In genomic region chr12:69653973-69654372, GRCm38 (mm10) we compare ENCODE assay signal across 8 mouse cellular contexts. TPM values are rescaled to one million over a fixed set of nuclear protein-coding genes. Genes with fewer than 3 reads are reported as not detected.
DNase-seq lines count a peak whose midpoint lies in the region; ATAC-seq lines count a peak whose summit lies in the region.
"Not testable (repeated sequence)": the region's sequence is repeated elsewhere in the genome, so short reads cannot be mapped to it uniquely, and the experiment has no call there.

No protein-coding gene starts in this region.

- ATAC-seq in cerebellum, adult (ENCODE audit: insufficient number of reproducible peaks, low FRiP score, low TSS enrichment), result peak; percentile 99
- ATAC-seq in forebrain, embryonic 11.5 days (replicated peaks; ENCODE audit: low FRiP score), result peak; percentile 84
- peak; percentile 63 for ATAC-seq in heart, embryonic 16.5 days (replicated peaks; ENCODE audit: extremely low read depth, insufficient read depth, low FRiP score)
- ATAC-seq in kidney, embryonic 14.5 days (ENCODE audit: low FRiP score, low TSS enrichment), result peak; percentile 71
- peak; percentile 64; the same call in 1 of the 2 replicates for ATAC-seq in liver, embryonic 16.5 days (ENCODE audit: low read depth)
- peak; percentile 91 for ATAC-seq in midbrain, embryonic 16.5 days
- ATAC-seq in stomach, embryonic 14.5 days (ENCODE audit: insufficient number of reproducible peaks, insufficient read depth, low FRiP score, low read depth), result peak; percentile 84

- not testable (repeated sequence) for H3K27ac ChIP-seq in forebrain, embryonic 11.5 days (ENCODE audit: low read depth, low read length); heart, embryonic 16.5 days (ENCODE audit: low read length); kidney, embryonic 14.5 days (ENCODE audit: low read depth, low read length); liver, embryonic 16.5 days (ENCODE audit: low read length); midbrain, embryonic 16.5 days (ENCODE audit: low read length); stomach, embryonic 14.5 days (ENCODE audit: low read length)

- H3K4me1 ChIP-seq in forebrain, embryonic 11.5 days (replicated peaks; ENCODE audit: control insufficient read depth, insufficient read depth, low read length); heart, embryonic 16.5 days (ENCODE audit: control insufficient read depth, insufficient read depth, low read length); kidney, embryonic 14.5 days (ENCODE audit: control insufficient read depth, insufficient read depth, low read length); liver, embryonic 16.5 days (ENCODE audit: control insufficient read depth, low read depth, low read length); midbrain, embryonic 16.5 days (ENCODE audit: control insufficient read depth, insufficient read depth, low read length); stomach, embryonic 14.5 days (ENCODE audit: control insufficient read depth, insufficient read depth, low read length): not testable (repeated sequence)

- H3K4me2 ChIP-seq in forebrain, embryonic 11.5 days (ENCODE audit: low read depth, low read length, severe bottlenecking); heart, embryonic 16.5 days (ENCODE audit: low read depth, low read length); kidney, embryonic 14.5 days (replicated peaks; ENCODE audit: low read depth, low read length); liver, embryonic 16.5 days (ENCODE audit: low read depth, low read length); midbrain, embryonic 16.5 days (ENCODE audit: low read length); stomach, embryonic 14.5 days (replicated peaks; ENCODE audit: low read depth, low read length): not testable (repeated sequence)

- not testable (repeated sequence) for H3K27me3 ChIP-seq in forebrain, embryonic 11.5 days (ENCODE audit: control insufficient read depth, insufficient read depth, low read length); heart, embryonic 16.5 days (ENCODE audit: control insufficient read depth, insufficient read depth, low read length); kidney, embryonic 14.5 days (ENCODE audit: control insufficient read depth, insufficient read depth, low read length); liver, embryonic 16.5 days (ENCODE audit: control insufficient read depth, insufficient read depth, low read depth, low read length); midbrain, embryonic 16.5 days (ENCODE audit: control insufficient read depth, insufficient read depth, low read depth, low read length); stomach, embryonic 14.5 days (ENCODE audit: control insufficient read depth, insufficient read depth, low read length)

- H3K9ac ChIP-seq in forebrain, embryonic 11.5 days (ENCODE audit: low read length); heart, embryonic 16.5 days (ENCODE audit: low read length); kidney, embryonic 14.5 days (ENCODE audit: low read depth, low read length); liver, embryonic 16.5 days (ENCODE audit: low read depth, low read length); midbrain, embryonic 16.5 days (ENCODE audit: low read depth, low read length); stomach, embryonic 14.5 days (replicated peaks; ENCODE audit: low read depth, low read length): not testable (repeated sequence)

- H3K9me3 ChIP-seq in forebrain, embryonic 11.5 days (ENCODE audit: control insufficient read depth, low read length); heart, embryonic 16.5 days (replicated peaks; ENCODE audit: control insufficient read depth, low read length); kidney, embryonic 14.5 days (ENCODE audit: control insufficient read depth, low read length); liver, embryonic 16.5 days (replicated peaks; ENCODE audit: control insufficient read depth, low read length); midbrain, embryonic 16.5 days (replicated peaks; ENCODE audit: control insufficient read depth, low read length, poor library complexity, severe bottlenecking); stomach, embryonic 14.5 days (ENCODE audit: control insufficient read depth, low read depth, low read length): not testable (repeated sequence)

- DNase-seq in CD4-positive, CD25-positive, alpha-beta regulatory T cell, adult 2 months (ENCODE audit: low read depth, low spot score), result peak; percentile 43
- peak; percentile 53 for DNase-seq in forebrain, embryonic 11.5 days (ENCODE audit: low spot score)

- H3K36me3 ChIP-seq in forebrain, embryonic 11.5 days (ENCODE audit: control insufficient read depth, insufficient read depth, low read length); kidney, embryonic 14.5 days (ENCODE audit: control insufficient read depth, insufficient read depth, low read length); liver, embryonic 16.5 days (ENCODE audit: control insufficient read depth, insufficient read depth); stomach, embryonic 14.5 days (ENCODE audit: control insufficient read depth, insufficient read depth, low read length): not testable (repeated sequence)
- peaks cover 15% of the 10 kb centered on the region for H3K36me3 ChIP-seq in heart, embryonic 16.5 days (ENCODE audit: control insufficient read depth, insufficient read depth)
- H3K36me3 ChIP-seq in midbrain, embryonic 16.5 days (ENCODE audit: control insufficient read depth, insufficient read depth, low read length), result peaks cover 13% of the 10 kb centered on the region

- H3K4me3 ChIP-seq in forebrain, embryonic 11.5 days (ENCODE audit: low read depth, low read length); heart, embryonic 16.5 days (ENCODE audit: low read length); kidney, embryonic 14.5 days (ENCODE audit: low read length); liver, embryonic 16.5 days (ENCODE audit: low read depth, low read length); midbrain, embryonic 16.5 days (ENCODE audit: low read depth, low read length); stomach, embryonic 14.5 days (ENCODE audit: low read depth, low read length): not testable (repeated sequence)

RNA-seq across cellular contexts. Expression of gene Sos2, which starts 27.7 kb away (rescaled TPM):
- 13.1 and 13.3 TPM in 2 replicates for polyA plus RNA-seq in forebrain, embryonic 11.5 days (2014; fragmentation: Nextera tagmentation; extraction: Ambion mirVana)
- 7.1 and 7.6 TPM in 2 replicates for polyA plus RNA-seq in heart, embryonic 16.5 days (2015; fragmentation: Nextera tagmentation; extraction: Ambion mirVana)
- polyA plus RNA-seq in kidney, embryonic 14.5 days (2014; fragmentation: Nextera tagmentation; extraction: Ambion mirVana), result 12.0 and 12.9 TPM in 2 replicates
- polyA plus RNA-seq in liver, embryonic 16.5 days (2015; fragmentation: Nextera tagmentation; extraction: Ambion mirVana), result 3.3 and 3.7 TPM in 2 replicates
- 12.9 and 14.2 TPM in 2 replicates for polyA plus RNA-seq in midbrain, embryonic 16.5 days (2015; fragmentation: Nextera tagmentation; extraction: Ambion mirVana)
- 14.3 and 15.0 TPM in 2 replicates for polyA plus RNA-seq in stomach, embryonic 14.5 days (2014; fragmentation: Nextera tagmentation; extraction: Ambion mirVana)
